Mouse (Mus musculus) MEL (cell line): ENCODE results near the gene Lacc1. TPM values are rescaled to one million over a fixed set of nuclear protein-coding genes. Genes with fewer than 3 reads are reported as not detected.

Experiments
- DNase-seq: peaks from one replicate; pipeline ENCODE4 v3.0.0; 2011; ENCODE audit warnings: low read depth, low spot score
- H3K27ac ChIP-seq: 2 replicates; pipeline ENCODE4 v1.5.1; 2012; ENCODE audit warnings: low read depth, mild to moderate bottlenecking, control low read depth, low read length, moderate library complexity; ENCODE audit not compliant: control insufficient read depth
- H3K27me3 ChIP-seq, 2 experiments: fragments of 150-350 bp in 1 of 2; sonication (generic) in 1 of 2; 2 replicates each; pipeline ENCODE4 v1.6.1; 2012; ENCODE audit warnings: low read length in 2 of 2, mild to moderate bottlenecking in 2 of 2, improper control_type of control experiment in 1 of 2, moderate library complexity in 1 of 2; ENCODE audit not compliant: insufficient read depth in 2 of 2, control insufficient read depth in 1 of 2
- H3K36me3 ChIP-seq, 2 experiments: 2 replicates each; pipeline ENCODE4 v1.6.1; 2012 to 2014; ENCODE audit warnings: low read length in 2 of 2, improper control_type of control experiment in 1 of 2, inconsistent platforms in 1 of 2, mild to moderate bottlenecking in 1 of 2; ENCODE audit not compliant: insufficient read depth in 2 of 2, control insufficient read depth in 1 of 2
- H3K4me1 ChIP-seq, 2 experiments: fragments of 150-350 bp in 1 of 2; sonication (generic) in 1 of 2; 2 replicates each; pipeline ENCODE4 v1.6.1; 2012; ENCODE audit warnings: low read length in 2 of 2, improper control_type of control experiment in 1 of 2, mild to moderate bottlenecking in 1 of 2; ENCODE audit not compliant: insufficient read depth in 2 of 2, control insufficient read depth in 1 of 2
- H3K4me3 ChIP-seq, 2 experiments: fragments of 150-350 bp in 1 of 2; sonication (generic) in 1 of 2; 2 replicates each; pipeline ENCODE4 v1.5.1; 2012; ENCODE audit warnings: low read depth in 2 of 2, low read length in 2 of 2, mild to moderate bottlenecking in 2 of 2, moderate library complexity in 2 of 2, control low read depth in 1 of 2, improper control_type of control experiment in 1 of 2; ENCODE audit not compliant: control insufficient read depth in 1 of 2, insufficient read depth in 1 of 2
- H3K79me2 ChIP-seq: 2 replicates; pipeline ENCODE4 v1.6.1; 2012; ENCODE audit warnings: mild to moderate bottlenecking, low read length, moderate library complexity; ENCODE audit not compliant: control insufficient read depth, poor library complexity, insufficient read depth
- H3K9ac ChIP-seq: 2 replicates; pipeline ENCODE4 v1.6.1; 2012; ENCODE audit warnings: low read depth, mild to moderate bottlenecking, control low read depth, low read length, moderate library complexity; ENCODE audit not compliant: control insufficient read depth, poor library complexity, severe bottlenecking
- H3K9me3 ChIP-seq: fragments of 150-350 bp; sonication (generic); replicated peaks from 2 replicates; pipeline ENCODE4 v1.6.1; 2012; ENCODE audit warnings: mild to moderate bottlenecking, low read length, improper control_type of control experiment, moderate library complexity; ENCODE audit not compliant: insufficient read depth
- CHD1 ChIP-seq: IDR thresholded peaks from 2 replicates; pipeline ENCODE4 v1.6.1; 2012; ENCODE audit warnings: low read depth, mild to moderate bottlenecking, inconsistent platforms, low read length, improper control_type of control experiment
- ELF1 ChIP-seq: IDR thresholded peaks from 2 replicates; pipeline ENCODE4 v1.6.1; 2014; ENCODE audit warnings: low read depth, mild to moderate bottlenecking, inconsistent platforms, low read length, improper control_type of control experiment, moderate library complexity
- EP300 ChIP-seq, 2 experiments: IDR thresholded peaks; 2 replicates each; pipeline ENCODE4 v1.6.1; 2011; ENCODE audit warnings: improper control_type of control experiment in 2 of 2, low read length in 2 of 2, low read depth in 1 of 2, mild to moderate bottlenecking in 1 of 2
- ETS1 ChIP-seq: IDR thresholded peaks from 2 replicates; pipeline ENCODE4 v1.6.1; 2012; ENCODE audit warnings: low read depth, mild to moderate bottlenecking, inconsistent platforms, low read length, improper control_type of control experiment, moderate library complexity
- GATA1 ChIP-seq: IDR thresholded peaks from 2 replicates; pipeline ENCODE4 v1.6.1; 2011; ENCODE audit warnings: low read depth, low read length, improper control_type of control experiment
- KAT2A ChIP-seq: conservative IDR thresholded peaks from 2 replicates; pipeline ENCODE4 v1.6.1; 2012; ENCODE audit warnings: low read depth, low read length, improper control_type of control experiment, inconsistent platforms
- MAFK ChIP-seq: IDR thresholded peaks from 2 replicates; pipeline ENCODE4 v1.6.1; 2011; ENCODE audit warnings: low read depth, mild to moderate bottlenecking, low read length, improper control_type of control experiment, borderline replicate concordance
- MAX ChIP-seq: IDR thresholded peaks from 2 replicates; pipeline ENCODE4 v1.6.1; 2011; ENCODE audit warnings: low read length, improper control_type of control experiment
- MAZ ChIP-seq: IDR thresholded peaks from 2 replicates; pipeline ENCODE4 v1.6.1; 2012; ENCODE audit warnings: low read depth, mild to moderate bottlenecking, inconsistent platforms, low read length, improper control_type of control experiment
- MXI1 ChIP-seq: IDR thresholded peaks from 2 replicates; pipeline ENCODE4 v1.6.1; 2011; ENCODE audit warnings: mild to moderate bottlenecking, low read depth, low read length, improper control_type of control experiment
- NELFE ChIP-seq: IDR thresholded peaks from 2 replicates; pipeline ENCODE4 v1.6.1; 2011; ENCODE audit warnings: low read depth, low read length, improper control_type of control experiment
- POLR2A ChIP-seq, 2 experiments: IDR thresholded peaks; 2 replicates each; pipeline ENCODE4 v1.6.1; 2011 to 2012; ENCODE audit warnings: low read length in 2 of 2, mild to moderate bottlenecking in 2 of 2, control low read depth in 1 of 2, improper control_type of control experiment in 1 of 2, low read depth in 1 of 2, moderate library complexity in 1 of 2; ENCODE audit not compliant: control insufficient read depth in 1 of 2, insufficient read depth in 1 of 2, poor library complexity in 1 of 2
- POLR2AphosphoS2 ChIP-seq: IDR thresholded peaks from 2 replicates; pipeline ENCODE4 v1.6.1; 2011; ENCODE audit warnings: low read length, improper control_type of control experiment
- RAD21 ChIP-seq: IDR thresholded peaks from 2 replicates; pipeline ENCODE4 v1.6.1; 2011; ENCODE audit warnings: mild to moderate bottlenecking, low read depth, low read length, improper control_type of control experiment
- SMC3 ChIP-seq: IDR thresholded peaks from 2 replicates; pipeline ENCODE4 v1.6.1; 2011; ENCODE audit warnings: low read depth, low read length, improper control_type of control experiment
- TAL1 ChIP-seq: IDR thresholded peaks from 2 replicates; pipeline ENCODE4 v1.6.1; 2012; ENCODE audit warnings: mild to moderate bottlenecking, inconsistent platforms, low read length, moderate library complexity, mixed read lengths
- UBTF ChIP-seq: IDR thresholded peaks from 2 replicates; pipeline ENCODE4 v1.6.1; 2012; ENCODE audit warnings: low read depth, mild to moderate bottlenecking, inconsistent platforms, low read length, improper control_type of control experiment, moderate library complexity, borderline replicate concordance; ENCODE audit not compliant: insufficient read depth
- USF1 ChIP-seq: IDR thresholded peaks from 2 replicates; pipeline ENCODE4 v1.6.1; 2014; ENCODE audit warnings: low read depth, mild to moderate bottlenecking, inconsistent platforms, low read length, improper control_type of control experiment, moderate library complexity
- ZC3H11A ChIP-seq: IDR thresholded peaks from 2 replicates; pipeline ENCODE4 v1.6.1; 2012; ENCODE audit warnings: low read depth, mild to moderate bottlenecking, inconsistent platforms, low read length, improper control_type of control experiment
- ZKSCAN1 ChIP-seq: IDR thresholded peaks from 2 replicates; pipeline ENCODE4 v1.6.1; 2012; ENCODE audit warnings: low read depth, mild to moderate bottlenecking, inconsistent platforms, low read length, improper control_type of control experiment, moderate library complexity
- polyA plus RNA-seq, 2 experiments: library from polyadenylated mRNA; stranded (reverse) in 1 of 2; unstranded in 1 of 2; fragments of >175 nt in 1 of 2; fragments of >200 nt in 1 of 2; gene quantifications; 2 replicates each; pipeline versions ENCODE4 v1.2.1 to v1.2.4; 2012; ENCODE audit warnings: low replicate concordance in 2 of 2, low read depth in 1 of 2; ENCODE audit not compliant: insufficient read length in 2 of 2, insufficient read depth in 1 of 2, missing spikeins in 1 of 2
- total RNA-seq: library from RNA; depleted of rRNA; stranded (reverse); fragments of 300-350 nt; gene quantifications from 2 replicates; pipeline ENCODE4 v1.2.3, GENCODE M21; 2012

Gene Lacc1
- total and polyA plus RNA-seq, 3 experiments: not detected

GRCm38 (mm10) chr14:77037832-77038425 lies 1.2 kb upstream of the Lacc1 start:
- no peak overlapping the region for H3K4me3 ChIP-seq
- H3K79me2 ChIP-seq: no peaks in the 10 kb centered on the region
- TF ChIP-seq MXI1: no peak
- TF ChIP-seq POLR2AphosphoS2: no peak
- no peak for TF ChIP-seq MAX
- TF ChIP-seq ZC3H11A: no peak
- no peak for TF ChIP-seq ETS1
- TF ChIP-seq GATA1: no peak
- no peak for TF ChIP-seq UBTF
- no peak for TF ChIP-seq SMC3
- no peak for TF ChIP-seq USF1
- TF ChIP-seq RAD21: no peak
- no peak for TF ChIP-seq ELF1
- no peak for TF ChIP-seq EP300 (IDR thresholded peaks at IDR 0.05; ENCODE audit: low read depth in 1 of 2, low read length in 2 of 2)
- TF ChIP-seq POLR2A (IDR thresholded peaks at IDR 0.05; ENCODE audit: control insufficient read depth in 1 of 2, insufficient read depth in 1 of 2, low read depth in 1 of 2, low read length in 2 of 2, poor library complexity in 1 of 2): no peak
- TF ChIP-seq MAZ: no peak
- TF ChIP-seq CHD1: no peak
- TF ChIP-seq KAT2A: no peak
- TF ChIP-seq, all 39 proteins: peak for 0
- Histone ChIP-seq H3K27ac (no peak overlapping the region), H3K36me3 (no peaks in the 10 kb centered on the region), H3K9me3 (no peaks in the 10 kb centered on the region), H3K27me3 (no peaks in the 10 kb centered on the region), H3K9ac (no peak overlapping the region), H3K4me1 (no peaks in the 10 kb centered on the region)
- DNase-seq: no peak

- Histone ChIP-seq H3K4me1 (no peaks in the 10 kb centered on the region), H3K79me2 (no peaks in the 10 kb centered on the region), H3K27ac (no peak overlapping the region), H3K9ac (no peak overlapping the region), H3K4me3 (no peak overlapping the region), H3K27me3 (no peaks in the 10 kb centered on the region), H3K9me3 (no peaks in the 10 kb centered on the region), H3K36me3 (no peaks in the 10 kb centered on the region)
- DNase-seq: no peak
- no peak for TF ChIP-seq TAL1
- no peak for TF ChIP-seq NELFE
- TF ChIP-seq SMC3: no peak
- TF ChIP-seq MAFK: no peak
- no peak for TF ChIP-seq ZKSCAN1
- TF ChIP-seq EP300 (IDR thresholded peaks at IDR 0.05; ENCODE audit: low read depth in 1 of 2, low read length in 2 of 2): no peak
Observed at GRCm38 (mm10) chr14:77037330-77037729, 626 bp upstream of the Lacc1 start.
